8 mouse cellular contexts compared by ENCODE assay signal in genomic region chr11:115647459-115647858, GRCm38 (mm10). TPM values are rescaled to one million over a fixed set of nuclear protein-coding genes. Genes with fewer than 3 reads are reported as not detected.
DNase-seq lines count a peak whose midpoint lies in the region; ATAC-seq and TF ChIP-seq lines count a peak whose summit lies in the region.

No protein-coding gene starts in this region.

- WGBS in lung, embryonic 14.5 days, result 42% methylated on average over 6 of the region's 6 CpGs

- H3K9ac ChIP-seq in lung, embryonic 14.5 days, result no peak overlapping the region

- no peaks in the 10 kb centered on the region for H3K4me1 ChIP-seq in lung, embryonic 14.5 days (ENCODE audit: insufficient read depth)

- H3K9me3 ChIP-seq in lung, embryonic 14.5 days (ENCODE audit: low read depth, low read length), result no peaks in the 10 kb centered on the region

- no peak overlapping the region for H3K4me3 ChIP-seq in gastrocnemius, adult 2 months
- no peak overlapping the region for H3K4me3 ChIP-seq in lung, embryonic 14.5 days (ENCODE audit: low read depth, low read length)

- no peak for ATAC-seq in lung, embryonic 14.5 days (ENCODE audit: insufficient read depth)

- H3K36me3 ChIP-seq in lung, embryonic 14.5 days (ENCODE audit: insufficient read depth), result peaks cover 43% of the 10 kb centered on the region

- intact Hi-C loops in gastrocnemius, adult 2 months (cut with DNase I), result loop anchor here (1.0 to 5.0 kb wide), 2 partner anchors 67 to 165 kb away; partner anchors contain the start of genes Caskin2 and Tsen54
- intact Hi-C loops in heart, postnatal 36 days (cut with DNase I), result loop anchor here (1.0 to 5.0 kb wide), 2 partner anchors 67 to 165 kb away; partner anchors contain the start of genes Caskin2 and Tsen54

- H3K27me3 ChIP-seq in lung, embryonic 14.5 days (ENCODE audit: insufficient read depth, low read length), result no peaks in the 10 kb centered on the region

- no peak overlapping the region for H3K4me2 ChIP-seq in lung, embryonic 14.5 days

- peak; percentile 94 for TF ChIP-seq CTCF in gastrocnemius, adult 2 months (IDR thresholded peaks at IDR 0.05)
- peak; percentile 76 for TF ChIP-seq CTCF in lung, embryonic 14.5 days (IDR thresholded peaks at IDR 0.05; ENCODE audit: low read depth)

- DNase-seq in gastrocnemius, adult 2 months, result peak; percentile 57
- no peak for DNase-seq in gastrocnemius, postnatal 25 days
- peak; percentile 59 for DNase-seq in urinary bladder, postnatal 14 days (ENCODE audit: low spot score)
- DNase-seq in urinary bladder, adult 18-20 months (ENCODE audit: low spot score in 2 of 2), result no peak
- peak; percentile 88 for DNase-seq in cerebellum, adult 9-10 months
- peak; percentile 58 to 63 for DNase-seq in heart, postnatal 36 days
- DNase-seq in lung, embryonic 14.5 days, result peak; percentile 89
- peak; percentile 69 for DNase-seq in telencephalon, adult 2 months (ENCODE audit: low read depth, low spot score)

- no peak overlapping the region for H3K27ac ChIP-seq in gastrocnemius, adult 2 months
- no peak overlapping the region for H3K27ac ChIP-seq in lung, embryonic 14.5 days (ENCODE audit: low read depth)

RNA-seq across cellular contexts. Expression of gene Slc25a19, which starts 19.4 kb away (rescaled TPM):
- 10 to 100 TPM; 43.1 to 51.5 TPM for total RNA-seq in gastrocnemius, adult 2 months (2021)
- total RNA-seq in gastrocnemius, postnatal 25 days (2021), result 10 to 100 TPM; 44.7 to 58.7 TPM
- 10 to 100 TPM; 35.5 to 38.8 TPM for total RNA-seq in heart, postnatal 36 days (2021)
- polyA plus RNA-seq in lung, embryonic 14.5 days (2014; fragmentation: Nextera tagmentation; extraction: Ambion mirVana), result 18.5 and 22.5 TPM in 2 replicates

RNA-seq across cellular contexts. Expression of gene Mif4gd, which starts 34.7 kb away (rescaled TPM):
- 10 to 100 TPM; 46.0 to 55.0 TPM for total RNA-seq in gastrocnemius, adult 2 months (2021)
- 10 to 100 TPM; 35.1 to 54.4 TPM for total RNA-seq in gastrocnemius, postnatal 25 days (2021)
- 10 to 100 TPM; 47.3 to 53.8 TPM for total RNA-seq in heart, postnatal 36 days (2021)
- polyA plus RNA-seq in lung, embryonic 14.5 days (2014; fragmentation: Nextera tagmentation; extraction: Ambion mirVana), result 21.8 and 22.3 TPM in 2 replicates

RNA-seq across cellular contexts. Expression of gene Gga3, which starts 43.6 kb away (rescaled TPM):
- 10 to 100 TPM; 18.8 to 20.7 TPM for total RNA-seq in gastrocnemius, adult 2 months (2021)
- 10 to 100 TPM; 10.8 to 12.5 TPM for total RNA-seq in gastrocnemius, postnatal 25 days (2021)
- total RNA-seq in heart, postnatal 36 days (2021), result 10 to 100 TPM; 18.0 to 21.3 TPM
- polyA plus RNA-seq in lung, embryonic 14.5 days (2014; fragmentation: Nextera tagmentation; extraction: Ambion mirVana), result 22.5 and 22.7 TPM in 2 replicates

RNA-seq across cellular contexts. Expression of gene Mrps7, which starts 43.7 kb away (rescaled TPM):
- total RNA-seq in gastrocnemius, adult 2 months (2021), result 10 to 100 TPM; 66.8 to 88.5 TPM
- total RNA-seq in gastrocnemius, postnatal 25 days (2021), result 10 to 100 TPM; 62.2 to 67.5 TPM
- total RNA-seq in heart, postnatal 36 days (2021), result 10 to 100 TPM; 80.1 to 85.7 TPM
- polyA plus RNA-seq in lung, embryonic 14.5 days (2014; fragmentation: Nextera tagmentation; extraction: Ambion mirVana), result 93.3 and 95.6 TPM in 2 replicates

Comparison
In these comparisons a context has a peak if more than half of its experiments do, and no peak if none do; other contexts are left out.
1. DNase-seq: peak in gastrocnemius, adult 2 months (single experiment), urinary bladder, postnatal 14 days (single experiment), cerebellum, adult 9-10 months (single experiment), heart, postnatal 36 days (2 of 2), lung, embryonic 14.5 days (single experiment) and telencephalon, adult 2 months (single experiment); none in gastrocnemius, postnatal 25 days (single experiment) and urinary bladder, adult 18-20 months (0 of 2).